Mouse (Mus musculus) heart, postnatal 36 days (tissue): Measurements from ENCODE around the gene Gtf3c3. TPM values are rescaled to one million over a fixed set of nuclear protein-coding genes. Genes with fewer than 3 reads are reported as not detected.

Source experiments
- total RNA-seq, 2 experiments: library from RNA; stranded (reverse); gene quantifications; 2 replicates each; pipeline ENCODE4 v1.2.3; 2021

Gtf3c3 gene
- total RNA-seq, 2 experiments from 2014 or later, result 12.2 to 13.9 TPM

Other genes starting within 250 kb of the Gtf3c3 start
- gene Hecw2, start 243.8 kb downstream of the Gtf3c3 start, total RNA-seq, result 10 to 100 TPM; 13.5 TPM
- under 1 TPM; 0.24 to 0.25 TPM for gene Ccdc150, start 188.3 kb downstream of the Gtf3c3 start, total RNA-seq
- 1 to 10 TPM; 4.1 to 5.3 TPM for gene Pgap1, start 118.7 kb upstream of the Gtf3c3 start, total RNA-seq